Mouse (Mus musculus) kidney, adult 2 months (tissue): Measurements from ENCODE around the gene Ptges2.

Experiments used
- CTCF ChIP-seq: fragments of 200-500 bp; conservative IDR thresholded peaks from 2 replicates; pipeline ENCODE4 v1.5.1; 2011; ENCODE audit warnings: low read depth, mild to moderate bottlenecking, control low read depth, low read length, moderate library complexity, mixed read lengths; ENCODE audit not compliant: insufficient read depth, insufficient read length
- POLR2A ChIP-seq: fragments of 200-500 bp; IDR thresholded peaks from one replicate; pipeline ENCODE4 v1.6.1; 2011; ENCODE audit warnings: low read depth, low read length, control low read depth

DNA sequence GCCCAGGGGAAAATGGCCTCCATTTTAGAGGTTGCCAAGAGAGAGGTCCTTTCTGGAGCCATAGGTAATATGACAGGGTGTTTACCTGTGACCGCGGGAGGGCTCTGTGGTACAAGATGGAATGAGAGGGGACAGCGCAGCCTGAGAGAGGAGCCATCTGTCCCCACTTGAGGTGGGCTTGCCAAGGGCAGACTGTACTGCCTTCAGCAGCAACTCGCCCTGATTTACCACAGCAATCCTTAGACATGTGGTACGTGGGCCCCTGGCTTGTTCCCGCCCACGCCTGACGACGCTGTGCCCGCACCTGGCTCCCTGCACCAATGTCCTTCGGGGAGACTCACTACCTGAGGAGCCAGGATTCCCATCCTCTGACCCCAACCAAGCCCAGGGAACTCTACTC is 47.4 kb upstream of the Ptges2 start:
- TF ChIP-seq CTCF = no peak
- TF ChIP-seq POLR2A = no peak
